Mouse (Mus musculus): ENCODE results near the gene Psen1. TPM values are rescaled to one million over a fixed set of nuclear protein-coding genes. Genes with fewer than 3 reads are reported as not detected.

Psen1 gene
- polyA plus RNA-seq, 1 experiment from 2014 or later = 59.5 TPM

DNA sequence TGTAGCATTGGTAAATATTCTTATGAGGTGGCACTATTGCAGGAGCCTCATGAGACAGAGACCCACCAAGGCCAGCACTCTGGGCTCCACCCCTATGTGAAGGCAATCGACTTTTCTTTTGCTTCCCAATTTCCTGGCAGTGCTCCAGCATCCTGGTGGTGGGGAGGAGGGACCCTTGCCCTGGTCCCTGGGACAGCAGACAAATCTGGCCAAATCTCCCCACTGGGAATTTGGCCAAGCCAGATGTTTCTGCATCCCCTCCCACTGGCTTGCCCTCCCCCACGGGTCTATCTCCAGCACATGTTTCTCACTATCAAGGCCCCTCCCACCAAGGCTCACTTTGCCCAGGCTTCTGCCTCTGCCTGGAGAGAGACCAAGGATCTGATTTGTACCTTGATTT is 64.5 kb downstream of the Psen1 start:
- WGBS = 32% methylated on average over 2 of the region's 2 CpGs
- H3K9me3 ChIP-seq (replicated peaks; ENCODE audit: low read length) = no peaks in the 10 kb centered on the region
- no peak for ATAC-seq (replicated peaks; ENCODE audit: low FRiP score, low read depth)
- H3K36me3 ChIP-seq (ENCODE audit: insufficient read depth, low read length) = no peaks in the 10 kb centered on the region
- H3K4me1 ChIP-seq (replicated peaks; ENCODE audit: insufficient read depth, low read length) = no peaks in the 10 kb centered on the region
- H3K27ac ChIP-seq = no peak overlapping the region
- no peak overlapping the region for H3K4me2 ChIP-seq (ENCODE audit: low read length)
- no peaks in the 10 kb centered on the region for H3K27me3 ChIP-seq (ENCODE audit: insufficient read depth, low read length)
- peak; percentile 11 for DNase-seq (ENCODE audit: low spot score)
- no peak overlapping the region for H3K9ac ChIP-seq (ENCODE audit: low read depth, low read length)
- TF ChIP-seq CTCF (IDR thresholded peaks at IDR 0.05; ENCODE audit: low read depth) = no peak
- no peak overlapping the region for H3K4me3 ChIP-seq (replicated peaks; ENCODE audit: low read depth, low read length)

DNA sequence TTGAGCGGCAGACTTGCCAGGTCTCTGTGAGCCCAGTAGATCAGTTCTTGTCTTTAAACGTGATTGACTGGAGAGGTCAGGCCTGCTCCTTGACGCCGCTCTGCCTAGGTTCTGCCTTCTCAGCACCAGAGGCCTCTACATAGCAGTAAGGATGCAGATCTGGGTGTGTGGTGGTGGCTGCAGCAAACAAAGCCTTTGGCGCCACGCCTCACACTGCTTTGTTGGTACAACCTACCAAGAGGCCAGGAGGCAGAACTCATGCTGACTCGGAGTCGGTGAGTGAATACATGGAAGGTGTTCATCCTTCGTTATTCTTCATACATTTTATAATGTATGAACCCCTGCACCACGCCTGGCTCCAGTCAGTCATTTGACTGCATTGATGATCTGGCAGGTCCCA is 70.8 kb downstream of the Psen1 start:
- Histone ChIP-seq H3K4me2 (ENCODE audit: low read length) (no peak overlapping the region), H3K4me3 (replicated peaks; ENCODE audit: low read depth, low read length) (no peak overlapping the region), H3K4me1 (replicated peaks; ENCODE audit: insufficient read depth, low read length) (peaks cover 10% of the 10 kb centered on the region), H3K9me3 (replicated peaks; ENCODE audit: low read length) (no peaks in the 10 kb centered on the region), H3K27me3 (ENCODE audit: insufficient read depth, low read length) (no peaks in the 10 kb centered on the region), H3K36me3 (ENCODE audit: insufficient read depth, low read length) (no peaks in the 10 kb centered on the region), H3K27ac (no peak overlapping the region), H3K9ac (ENCODE audit: low read depth, low read length) (no peak overlapping the region)
- DNase-seq (ENCODE audit: low spot score) (no peak), ATAC-seq (replicated peaks; ENCODE audit: low FRiP score, low read depth) (no peak)
- 79% methylated on average over 10 of the region's 10 CpGs for WGBS
- TF ChIP-seq CTCF (IDR thresholded peaks at IDR 0.05; ENCODE audit: low read depth) = no peak

DNA sequence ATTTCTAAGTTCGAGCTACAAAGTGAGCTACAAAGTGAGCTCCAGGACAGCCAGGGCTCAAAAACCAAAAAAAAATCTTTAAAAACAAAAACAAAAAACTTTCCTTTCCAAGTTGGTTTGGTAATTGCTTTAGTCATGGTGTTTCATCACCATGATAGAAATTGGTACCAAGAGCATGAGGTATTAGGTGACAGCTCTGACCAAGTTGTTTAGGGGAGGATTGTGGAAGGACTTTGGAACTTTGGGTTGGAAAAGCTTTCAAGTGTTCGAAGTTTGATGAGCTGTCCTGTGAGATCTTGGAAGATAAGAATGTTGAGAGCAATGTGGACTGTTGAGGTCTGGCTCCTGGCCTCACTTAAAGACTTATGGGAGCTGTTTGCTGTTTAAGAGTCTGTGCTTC is 72.2 kb downstream of the Psen1 start:
- WGBS = 88% methylated on average over 2 of the region's 2 CpGs
- no peak for ATAC-seq (replicated peaks; ENCODE audit: low FRiP score, low read depth)
- H3K9ac ChIP-seq (ENCODE audit: low read depth, low read length) = no peak overlapping the region

GRCm38 (mm10) chr12:83762706-83763105 is 74.8 kb downstream of the Psen1 start:
- Histone ChIP-seq H3K9me3 (replicated peaks; ENCODE audit: low read length) (no peaks in the 10 kb centered on the region), H3K36me3 (ENCODE audit: insufficient read depth, low read length) (no peaks in the 10 kb centered on the region), H3K27ac (0 out of 2 replicates have a peak overlapping the region, but pooled peaks have one; percentile 42), H3K4me2 (ENCODE audit: low read length) (no peak overlapping the region), H3K4me1 (replicated peaks; ENCODE audit: insufficient read depth, low read length) (peaks cover 16% of the 10 kb centered on the region), H3K27me3 (ENCODE audit: insufficient read depth, low read length) (no peaks in the 10 kb centered on the region), H3K4me3 (replicated peaks; ENCODE audit: low read depth, low read length) (no peak overlapping the region), H3K9ac (ENCODE audit: low read depth, low read length) (no peak overlapping the region)
- no peak for TF ChIP-seq CTCF (IDR thresholded peaks at IDR 0.05; ENCODE audit: low read depth)
- 16% methylated on average over 4 of the region's 4 CpGs for WGBS
- DNase-seq (ENCODE audit: low spot score) (peak; percentile 20), ATAC-seq (replicated peaks; ENCODE audit: low FRiP score, low read depth) (no peak)

More for the DNA sequence above, 72.2 kb downstream of the Psen1 start:
- H3K4me3 ChIP-seq (replicated peaks; ENCODE audit: low read depth, low read length) = no peak overlapping the region
- TF ChIP-seq CTCF (IDR thresholded peaks at IDR 0.05; ENCODE audit: low read depth) = no peak
- H3K4me2 ChIP-seq (ENCODE audit: low read length) = no peak overlapping the region
- H3K27me3 ChIP-seq (ENCODE audit: insufficient read depth, low read length) = no peaks in the 10 kb centered on the region
- peaks cover 16% of the 10 kb centered on the region for H3K4me1 ChIP-seq (replicated peaks; ENCODE audit: insufficient read depth, low read length)
- no peak for DNase-seq (ENCODE audit: low spot score)
- no peaks in the 10 kb centered on the region for H3K36me3 ChIP-seq (ENCODE audit: insufficient read depth, low read length)
- no peak overlapping the region for H3K27ac ChIP-seq
- no peaks in the 10 kb centered on the region for H3K9me3 ChIP-seq (replicated peaks; ENCODE audit: low read length)

DNA sequence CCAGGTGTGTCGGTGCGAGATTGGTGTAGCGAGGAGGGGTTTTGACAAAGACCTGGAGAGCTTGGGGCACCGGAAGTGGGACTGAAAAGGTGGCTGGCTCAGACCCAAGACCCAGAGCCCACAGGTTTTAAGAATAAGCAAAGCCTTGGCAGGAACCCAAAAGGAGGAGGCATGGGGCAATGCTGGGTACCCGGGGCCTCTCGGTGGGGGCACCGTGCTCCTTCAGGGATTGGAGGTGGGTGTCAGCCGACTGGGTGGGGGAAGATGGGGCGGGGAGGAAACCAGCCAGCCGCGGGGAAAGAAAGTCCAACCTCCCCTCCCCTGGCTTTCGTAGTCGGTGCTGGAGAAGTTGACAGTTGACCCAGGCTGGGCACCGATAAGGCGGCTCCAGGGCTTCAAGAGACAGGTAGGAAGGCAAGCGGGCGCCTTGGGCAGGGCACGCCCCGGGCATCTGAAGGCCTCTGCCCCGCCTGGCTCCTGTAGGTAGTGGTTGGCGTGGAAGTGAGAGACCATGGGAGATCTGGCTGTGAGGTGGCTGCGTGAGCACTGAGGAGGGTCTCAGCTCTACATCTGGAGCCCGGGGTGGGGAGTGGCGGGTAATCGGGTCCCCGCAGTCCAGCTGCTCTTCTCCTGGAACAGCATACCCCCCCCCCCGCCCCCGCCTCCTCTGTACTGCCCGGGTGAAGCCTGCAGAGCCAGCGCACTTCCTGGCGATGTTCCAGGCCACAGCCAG is 75.5 kb downstream of the Psen1 start, which contains the start of gene Papln:
Gene Papln, plus strand, starts transcription at position 324 of the 733 bp plus-strand sequence.
- H3K4me3 ChIP-seq (replicated peaks; ENCODE audit: low read depth, low read length) = peak within 1 kb of the TSS; percentile 24
- H3K4me1 ChIP-seq (replicated peaks; ENCODE audit: insufficient read depth, low read length) = peaks cover 22% of the 10 kb centered on the region
- no peaks in the 10 kb centered on the region for H3K27me3 ChIP-seq (ENCODE audit: insufficient read depth, low read length)
- H3K9me3 ChIP-seq (replicated peaks; ENCODE audit: low read length) = no peaks in the 10 kb centered on the region
- H3K4me2 ChIP-seq (ENCODE audit: low read length) = peak within 1 kb of the TSS; percentile 66
- 8% methylated on average over 31 of the region's 31 CpGs for WGBS
- no peaks in the 10 kb centered on the region for H3K36me3 ChIP-seq (ENCODE audit: insufficient read depth, low read length)
- peak within 1 kb of the TSS; percentile 50 for H3K9ac ChIP-seq (ENCODE audit: low read depth, low read length)
- DNase-seq (ENCODE audit: low spot score) = peak; percentile 22
- peak; percentile 35; the same call in 1 of the 2 replicates for ATAC-seq (replicated peaks; ENCODE audit: low FRiP score, low read depth)
- H3K27ac ChIP-seq = peak within 1 kb of the TSS; percentile 64
- no peak for TF ChIP-seq CTCF (IDR thresholded peaks at IDR 0.05; ENCODE audit: low read depth)

GRCm38 (mm10) chr12:83764044-83764365 is 76.1 kb downstream of the Psen1 start:
- peaks cover 28% of the 10 kb centered on the region for H3K4me1 ChIP-seq (replicated peaks; ENCODE audit: insufficient read depth, low read length)
- WGBS = 4% methylated on average over 14 of the region's 14 CpGs
- TF ChIP-seq CTCF (IDR thresholded peaks at IDR 0.05; ENCODE audit: low read depth) = no peak
- no peaks in the 10 kb centered on the region for H3K9me3 ChIP-seq (replicated peaks; ENCODE audit: low read length)
- H3K4me2 ChIP-seq (ENCODE audit: low read length) = peak overlapping the region; percentile 66
- ATAC-seq (replicated peaks; ENCODE audit: low FRiP score, low read depth) (peak; percentile 22; the same call in 1 of the 2 replicates), DNase-seq (ENCODE audit: low spot score) (peak; percentile 36)
- peak overlapping the region; percentile 50 for H3K9ac ChIP-seq (ENCODE audit: low read depth, low read length)
- H3K4me3 ChIP-seq (replicated peaks; ENCODE audit: low read depth, low read length) = peak overlapping the region; percentile 24
- no peaks in the 10 kb centered on the region for H3K27me3 ChIP-seq (ENCODE audit: insufficient read depth, low read length)
- no peaks in the 10 kb centered on the region for H3K36me3 ChIP-seq (ENCODE audit: insufficient read depth, low read length)
- peak overlapping the region; percentile 64 for H3K27ac ChIP-seq
